In genomic region chr9:71830994-71831393, GRCm38 (mm10) we compare ENCODE assay signal across 16 mouse cellular contexts.
"Had no signal": no experiment of that assay in that cellular context is flagged by ENCODE, and none has a peak within 500 bp of the region (broad histone marks: within the 10 kb centered on the region; RNA-seq: fewer than 3 reads in every experiment).

No protein-coding gene starts in this region.

- H3K9ac ChIP-seq: forebrain, postnatal 0 days; heart, embryonic 12.5 days; hindbrain, embryonic 13.5 days; hindbrain, embryonic 15.5 days; limb, embryonic 13.5 days; limb, embryonic 15.5 days; liver, embryonic 12.5 days; liver, embryonic 14.5 days had no signal

- H3K4me1 ChIP-seq: heart, embryonic 12.5 days; limb, embryonic 13.5 days had no signal

- H3K27ac ChIP-seq: hindbrain, embryonic 13.5 days; hindbrain, embryonic 15.5 days; hindbrain, postnatal 0 days; limb, embryonic 13.5 days; limb, embryonic 15.5 days; liver, embryonic 12.5 days; liver, embryonic 14.5 days had no signal

- H3K9me3 ChIP-seq: heart, embryonic 12.5 days; hindbrain, embryonic 13.5 days; hindbrain, embryonic 15.5 days; limb, embryonic 13.5 days; limb, embryonic 15.5 days; liver, embryonic 12.5 days had no signal

- ATAC-seq: forebrain, postnatal 0 days; hindbrain, postnatal 0 days had no signal

- H3K4me2 ChIP-seq: heart, embryonic 12.5 days; hindbrain, embryonic 13.5 days; hindbrain, embryonic 15.5 days; limb, embryonic 13.5 days; limb, embryonic 15.5 days; liver, embryonic 12.5 days had no signal

- H3K4me3 ChIP-seq: heart, embryonic 12.5 days; hindbrain, embryonic 13.5 days; hindbrain, embryonic 15.5 days; limb, embryonic 13.5 days; limb, embryonic 15.5 days; liver, embryonic 12.5 days had no signal

- H3K36me3 ChIP-seq: heart, embryonic 12.5 days; hindbrain, embryonic 13.5 days; hindbrain, embryonic 15.5 days; limb, embryonic 13.5 days; limb, embryonic 15.5 days; liver, embryonic 12.5 days had no signal

- DNase-seq: forebrain, postnatal 0 days; gastrocnemius, postnatal 36 days; heart, postnatal 10 days; kidney, adult 11 months; kidney, postnatal 10 days; layer of hippocampus, adult 9-11 months; layer of hippocampus, postnatal 36 days; left cerebral cortex, postnatal 4 days had no signal

- H3K27me3 ChIP-seq: heart, embryonic 12.5 days; hindbrain, embryonic 13.5 days; hindbrain, embryonic 15.5 days; limb, embryonic 13.5 days; limb, embryonic 15.5 days; liver, embryonic 12.5 days had no signal
